Mouse (Mus musculus): ENCODE results near the gene Dcaf12l1. TPM values are rescaled to one million over a fixed set of nuclear protein-coding genes. Genes with fewer than 3 reads are reported as not detected.
"Not testable (repeated sequence)": the region's sequence is repeated elsewhere in the genome, so short reads cannot be mapped to it uniquely, and the experiment has no call there.

Gene Dcaf12l1
- 1.3 and 1.5 TPM in 2 replicates for polyA plus RNA-seq (2015; fragmentation: Nextera tagmentation; extraction: Ambion mirVana)

DNA sequence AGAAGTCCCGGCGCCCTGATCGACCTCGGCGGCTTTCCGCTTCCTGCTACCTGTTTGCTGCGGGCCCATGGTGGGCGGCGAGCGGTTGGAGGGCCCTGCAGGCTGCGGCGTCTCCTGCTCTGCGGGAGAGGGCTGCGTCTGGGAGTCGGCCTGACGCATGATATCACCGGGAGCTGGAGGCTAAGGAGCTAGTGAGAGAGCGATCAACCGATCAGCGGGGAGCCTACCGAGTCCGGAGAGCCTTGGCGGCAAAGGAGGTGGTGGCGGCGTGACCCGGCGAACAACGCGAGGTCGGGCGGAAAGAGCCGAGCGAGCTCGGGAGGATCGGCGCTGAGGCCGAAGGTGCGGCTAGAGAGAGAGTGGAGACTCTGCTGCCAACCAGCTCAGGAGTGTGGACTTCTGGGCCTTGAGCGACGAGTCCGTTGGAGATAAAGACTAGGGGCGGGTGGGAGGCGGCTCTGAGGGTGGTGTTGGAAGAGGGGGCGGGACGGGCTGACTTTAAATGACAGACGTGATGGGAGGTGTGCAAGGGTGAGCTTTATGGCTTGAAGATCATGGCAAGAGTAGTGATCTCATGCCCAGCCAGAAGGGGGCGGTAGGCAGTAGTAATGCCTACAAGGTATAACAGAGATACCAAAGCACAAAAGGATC lies at the start of gene Dcaf12l1:
Gene Dcaf12l1 (minus strand): TSS at position 437 of the 651 bp plus-strand sequence.
- H3K4me1 ChIP-seq (replicated peaks), result 0 out of 2 replicates have a peak, but pooled peaks cover 3% of the 10 kb centered on the region
- 13% methylated on average over 47 of the region's 47 CpGs for WGBS (ENCODE audit: insufficient replicate concordance)
- peak within 1 kb of the TSS; percentile 49 for H3K4me3 ChIP-seq (replicated peaks)
- H3K36me3 ChIP-seq, result no peaks in the 10 kb centered on the region
- H3K27ac ChIP-seq, result no peak within 1 kb of the TSS
- peak; percentile 96 for ATAC-seq (ENCODE audit: low read depth)
- peak; percentile 27 for DNase-seq
- H3K27me3 ChIP-seq, result no peaks in the 10 kb centered on the region
- H3K9me3 ChIP-seq (replicated peaks), result no peaks in the 10 kb centered on the region
- peak within 1 kb of the TSS; percentile 68 for H3K4me2 ChIP-seq
- H3K9ac ChIP-seq, result peak within 1 kb of the TSS; percentile 52

DNA sequence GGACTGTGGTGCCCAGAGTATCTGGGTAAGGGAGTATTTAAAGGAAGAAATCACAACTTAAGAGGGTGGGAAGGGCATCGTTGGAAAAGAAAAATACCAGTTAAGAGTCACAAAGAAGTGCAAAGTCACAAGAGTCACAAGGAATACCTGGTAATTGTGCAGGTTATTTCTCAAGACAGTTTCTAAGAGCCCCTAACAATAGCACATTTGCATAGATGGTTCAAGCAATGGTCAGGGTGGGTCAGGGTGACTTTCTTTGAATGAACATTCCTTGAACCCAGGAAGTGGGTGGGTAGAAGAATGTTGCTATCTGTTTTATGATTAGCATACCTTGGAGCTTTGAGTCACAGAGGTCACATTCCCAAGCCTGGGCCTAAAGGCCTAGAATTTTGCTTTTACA lies 19.4 kb upstream of the Dcaf12l1 start:
- not testable (repeated sequence) for DNase-seq; H3K27ac ChIP-seq; H3K9me3 ChIP-seq (replicated peaks); H3K4me3 ChIP-seq (replicated peaks); H3K4me2 ChIP-seq; H3K4me1 ChIP-seq (replicated peaks); H3K9ac ChIP-seq; ATAC-seq (ENCODE audit: low read depth); H3K27me3 ChIP-seq; H3K36me3 ChIP-seq
- WGBS (ENCODE audit: insufficient replicate concordance), result 48% methylated on average over 1 of the region's 1 CpGs

DNA sequence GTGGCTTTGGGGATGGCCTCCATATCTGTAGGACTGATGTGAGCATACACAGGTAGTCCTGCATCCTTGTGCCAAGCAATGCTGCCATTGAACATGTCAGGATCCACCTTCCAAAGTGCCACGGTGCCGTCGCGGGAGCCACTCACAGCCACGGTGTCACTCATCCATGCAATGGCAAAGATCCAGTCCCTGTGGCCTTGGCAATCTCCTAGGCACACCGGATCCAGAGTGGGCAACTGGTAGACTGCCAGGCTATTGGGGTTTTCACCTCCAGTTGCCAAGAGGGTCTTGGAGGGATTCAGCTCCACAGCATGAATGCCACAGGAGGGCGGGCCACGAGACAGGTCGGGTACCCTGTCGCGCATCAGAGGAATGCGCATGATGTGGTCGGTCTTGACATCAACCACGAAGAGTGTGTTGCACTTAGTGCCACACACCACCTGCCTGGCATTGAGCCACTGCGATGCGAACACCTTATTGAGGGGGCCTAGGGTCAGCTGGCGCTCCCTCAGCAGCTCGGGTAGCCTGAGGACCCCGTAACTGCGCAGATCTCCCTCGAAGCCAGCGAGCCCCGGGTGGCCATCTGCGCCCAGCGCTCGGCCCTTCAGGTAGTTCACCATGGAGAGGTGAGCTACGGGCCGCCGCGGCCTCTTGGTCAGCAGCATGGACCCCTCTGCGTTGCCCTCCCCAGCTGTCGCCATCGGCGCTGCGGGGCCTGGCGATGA lies 799 bp downstream of the Dcaf12l1 start:
- WGBS (ENCODE audit: insufficient replicate concordance), result 39% methylated on average over 35 of the region's 36 CpGs
- H3K27ac ChIP-seq, result no peak overlapping the region
- ATAC-seq (ENCODE audit: low read depth) (no peak), DNase-seq (no peak)
- peak overlapping the region; percentile 68 for H3K4me2 ChIP-seq
- H3K4me3 ChIP-seq (replicated peaks), result peak overlapping the region; percentile 49
- peak overlapping the region; percentile 52 for H3K9ac ChIP-seq
- no peaks in the 10 kb centered on the region for H3K9me3 ChIP-seq (replicated peaks)
- H3K4me1 ChIP-seq (replicated peaks), result 0 out of 2 replicates have a peak, but pooled peaks cover 3% of the 10 kb centered on the region
- no peaks in the 10 kb centered on the region for H3K27me3 ChIP-seq
- no peaks in the 10 kb centered on the region for H3K36me3 ChIP-seq
